Mouse (Mus musculus) G1E-ER4 (cell line): ENCODE measurements around the gene Acot7. TPM values are rescaled to one million over a fixed set of nuclear protein-coding genes. Genes with fewer than 3 reads are reported as not detected.

Experiments
- GATA1 ChIP-seq: IDR thresholded peaks from one replicate; pipeline ENCODE4 v1.8.0; 2012; ENCODE audit warnings: low read length, inconsistent platforms
- polyA plus RNA-seq: library from polyadenylated mRNA; stranded (reverse); fragments of >175 nt; gene quantifications from 2 replicates; pipeline ENCODE4 v1.2.3, GENCODE M21; 2012

Acot7 gene
- polyA plus RNA-seq = 28.6 and 39.4 TPM in 2 replicates

GRCm38 (mm10) chr4:152177537-152178343 is at the start of gene Acot7:
Gene Acot7, plus strand, starts transcription at chr4:152178134.
- no peak for TF ChIP-seq GATA1

- TF ChIP-seq GATA1 = no peak
Observed at GRCm38 (mm10) chr4:152128784-152129183, 49.1 kb upstream of the Acot7 start.

GRCm38 (mm10) chr4:152129395-152129930 is 48.5 kb upstream of the Acot7 start:
- no peak for TF ChIP-seq GATA1

GRCm38 (mm10) chr4:152130771-152131653 is 46.9 kb upstream of the Acot7 start:
- no peak for TF ChIP-seq GATA1

GRCm38 (mm10) chr4:152131809-152132771 is 45.8 kb upstream of the Acot7 start:
- no peak for TF ChIP-seq GATA1

GRCm38 (mm10) chr4:152132772-152133169 is 45.2 kb upstream of the Acot7 start:
- TF ChIP-seq GATA1 = no peak

- TF ChIP-seq GATA1 = no peak
Observed at GRCm38 (mm10) chr4:152133213-152133612, 44.7 kb upstream of the Acot7 start.

- TF ChIP-seq GATA1 = no peak
Observed at GRCm38 (mm10) chr4:152134507-152134906, 43.4 kb upstream of the Acot7 start.

GRCm38 (mm10) chr4:152135363-152135762 is 42.6 kb upstream of the Acot7 start:
- TF ChIP-seq GATA1 = no peak

- TF ChIP-seq GATA1 = no peak
Observed at GRCm38 (mm10) chr4:152136112-152136875, 41.6 kb upstream of the Acot7 start.

GRCm38 (mm10) chr4:152136876-152137250 is 41.1 kb upstream of the Acot7 start:
- no peak for TF ChIP-seq GATA1

GRCm38 (mm10) chr4:152138497-152139260 is 39.3 kb upstream of the Acot7 start:
- TF ChIP-seq GATA1 = no peak

- TF ChIP-seq GATA1 = no peak
Observed at GRCm38 (mm10) chr4:152140441-152140840, 37.5 kb upstream of the Acot7 start.
